Mouse (Mus musculus): ENCODE data around the gene Gsg1l.

Gene Gsg1l

GRCm38 (mm10) chr7:126031598-126032364, 50.4 kb downstream of the Gsg1l start:
- no peak for DNase-seq

GRCm38 (mm10) chr7:126027410-126027809, 54.8 kb downstream of the Gsg1l start:
- DNase-seq = no peak

- DNase-seq = no peak
Measured at GRCm38 (mm10) chr7:126026600-126026999, 55.6 kb downstream of the Gsg1l start.

- no peak for DNase-seq
Measured at GRCm38 (mm10) chr7:126019966-126020365, 62.2 kb downstream of the Gsg1l start.

- peak; percentile 37 for DNase-seq
Measured at GRCm38 (mm10) chr7:126019321-126019720, 62.9 kb downstream of the Gsg1l start.

GRCm38 (mm10) chr7:126017455-126017854, 64.8 kb downstream of the Gsg1l start:
- no peak for DNase-seq

GRCm38 (mm10) chr7:126012325-126013021, 69.7 kb downstream of the Gsg1l start:
- no peak for DNase-seq

- DNase-seq = peak; percentile 62
Measured at GRCm38 (mm10) chr7:126008789-126009148, 73.4 kb downstream of the Gsg1l start.

GRCm38 (mm10) chr7:126008139-126008788, 73.9 kb downstream of the Gsg1l start:
- no peak for DNase-seq

GRCm38 (mm10) chr7:126007132-126007910, 74.9 kb downstream of the Gsg1l start:
- DNase-seq = no peak

- DNase-seq = no peak
Measured at GRCm38 (mm10) chr7:126005274-126005673, 76.9 kb downstream of the Gsg1l start.

- DNase-seq = no peak
Measured at GRCm38 (mm10) chr7:126001683-126002082, 80.5 kb downstream of the Gsg1l start.

- DNase-seq = no peak
Measured at GRCm38 (mm10) chr7:125999921-126000320, 82.3 kb downstream of the Gsg1l start.

GRCm38 (mm10) chr7:125996151-125996550, 86.1 kb downstream of the Gsg1l start:
- no peak for DNase-seq

GRCm38 (mm10) chr7:125992356-125992891, 89.8 kb downstream of the Gsg1l start:
- no peak for DNase-seq

GRCm38 (mm10) chr7:125991846-125992245, 90.4 kb downstream of the Gsg1l start:
- no peak for DNase-seq

- no peak for DNase-seq
Measured at GRCm38 (mm10) chr7:125989969-125990368, 92.2 kb downstream of the Gsg1l start.

- no peak for DNase-seq
Measured at GRCm38 (mm10) chr7:125989489-125989888, 92.7 kb downstream of the Gsg1l start.

GRCm38 (mm10) chr7:125988326-125988725, 93.9 kb downstream of the Gsg1l start:
- no peak for DNase-seq

GRCm38 (mm10) chr7:125987117-125987516, 95.1 kb downstream of the Gsg1l start:
- DNase-seq = no peak

- peak; percentile 63 for DNase-seq
Measured at GRCm38 (mm10) chr7:125985565-125985964, 96.6 kb downstream of the Gsg1l start.
